Mouse (Mus musculus): ENCODE results near the gene Galp. TPM values are rescaled to one million over a fixed set of nuclear protein-coding genes. Genes with fewer than 3 reads are reported as not detected.
"Not testable (repeated sequence)": the region's sequence is repeated elsewhere in the genome, so short reads cannot be mapped to it uniquely, and the experiment has no call there.

Gene Galp
- polyA plus RNA-seq, 1 experiment from 2014 or later, result not detected

DNA sequence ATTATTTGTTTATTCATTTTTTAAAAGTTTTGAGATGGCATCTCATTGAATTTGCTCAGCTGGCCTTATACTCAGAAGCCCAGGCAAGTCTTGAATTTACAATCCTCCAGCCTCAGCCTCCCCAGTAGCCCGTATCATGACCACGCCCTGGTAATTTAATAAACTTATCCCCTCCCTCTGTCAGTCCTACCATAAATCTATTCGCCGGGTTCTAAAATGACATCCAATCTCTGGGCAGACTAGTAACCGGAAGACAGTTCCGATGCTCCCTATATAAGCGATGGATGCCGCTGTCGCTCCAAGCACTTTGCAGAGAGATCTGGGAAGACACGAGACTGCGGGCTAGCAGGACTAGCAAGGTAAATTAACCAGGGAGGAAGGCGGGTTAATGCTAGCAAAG lies 25.1 kb downstream of the Galp start, which contains the start of gene Zscan5b:
Gene Zscan5b, plus strand, starts transcription at position 301 of the 400 bp plus-strand sequence.
- 85% methylated on average over 12 of the region's 12 CpGs for WGBS (ENCODE audit: insufficient replicate concordance)
- Histone ChIP-seq H3K4me2 (ENCODE audit: low read depth, low read length) (no peak within 1 kb of the TSS), H3K4me3 (ENCODE audit: low read depth, low read length) (no peak within 1 kb of the TSS), H3K9ac (ENCODE audit: low read depth, low read length) (no peak within 1 kb of the TSS), H3K4me1 (ENCODE audit: control insufficient read depth, low read depth, low read length) (no peaks in the 10 kb centered on the region), H3K9me3 (replicated peaks; ENCODE audit: control insufficient read depth, low read length) (no peaks in the 10 kb centered on the region), H3K36me3 (ENCODE audit: control insufficient read depth, insufficient read depth) (no peaks in the 10 kb centered on the region), H3K27me3 (ENCODE audit: control insufficient read depth, insufficient read depth, low read depth, low read length) (no peaks in the 10 kb centered on the region), H3K27ac (ENCODE audit: low read length) (no peak within 1 kb of the TSS)
- no peak for ATAC-seq (ENCODE audit: low read depth)

DNA sequence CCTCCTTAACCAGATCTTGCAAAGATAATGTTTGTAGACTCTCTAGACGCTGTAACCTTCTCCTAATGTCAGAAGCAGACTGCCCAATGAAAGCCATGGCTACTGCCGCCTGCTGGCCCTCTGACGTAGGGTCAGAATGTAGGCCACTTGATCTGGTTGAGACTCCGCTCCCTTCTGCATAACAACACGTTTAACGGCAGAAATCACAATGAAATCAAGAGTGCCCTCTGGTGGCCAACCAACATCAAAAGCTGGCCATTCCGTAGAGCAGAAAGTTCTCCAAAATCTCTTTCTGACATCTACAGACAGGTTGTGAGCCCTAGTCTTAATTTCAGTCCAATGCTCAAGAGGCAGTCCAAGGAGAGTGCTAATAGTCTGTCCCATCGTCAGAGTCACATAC lies 31.6 kb downstream of the Galp start:
- 50% methylated on average over 8 of the region's 8 CpGs for WGBS (ENCODE audit: insufficient replicate concordance)
- not testable (repeated sequence) for H3K27ac ChIP-seq (ENCODE audit: low read length); H3K9me3 ChIP-seq (replicated peaks; ENCODE audit: control insufficient read depth, low read length); ATAC-seq (ENCODE audit: low read depth); H3K27me3 ChIP-seq (ENCODE audit: control insufficient read depth, insufficient read depth, low read depth, low read length); H3K4me3 ChIP-seq (ENCODE audit: low read depth, low read length); H3K4me2 ChIP-seq (ENCODE audit: low read depth, low read length); H3K9ac ChIP-seq (ENCODE audit: low read depth, low read length); H3K4me1 ChIP-seq (ENCODE audit: control insufficient read depth, low read depth, low read length); H3K36me3 ChIP-seq (ENCODE audit: control insufficient read depth, insufficient read depth)

DNA sequence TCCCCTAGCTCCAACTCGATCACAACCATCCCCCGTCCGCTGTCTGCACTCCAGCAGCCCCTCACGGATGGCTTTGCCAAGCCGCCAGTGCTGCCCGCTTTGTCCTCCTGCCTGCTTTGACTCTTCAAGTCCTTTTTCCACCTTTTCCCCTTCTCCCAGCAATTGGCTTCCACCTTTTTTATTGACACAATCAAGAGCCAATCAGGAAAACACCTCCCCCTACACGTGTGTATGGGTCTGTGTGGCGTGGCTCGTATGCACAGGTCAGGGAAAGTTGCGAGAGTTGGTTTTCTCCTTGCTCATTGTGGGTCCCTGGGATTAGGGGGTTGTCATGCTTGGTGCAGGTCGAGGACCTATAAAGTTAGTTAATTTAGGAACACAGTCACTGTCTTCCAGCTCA lies 42.9 kb downstream of the Galp start:
- ATAC-seq (ENCODE audit: low read depth), result no peak
- no peak overlapping the region for H3K27ac ChIP-seq (ENCODE audit: low read length)
- no peak overlapping the region for H3K4me3 ChIP-seq (ENCODE audit: low read depth, low read length)
- no peak overlapping the region for H3K4me2 ChIP-seq (ENCODE audit: low read depth, low read length)
- H3K36me3 ChIP-seq (ENCODE audit: control insufficient read depth, insufficient read depth), result no peaks in the 10 kb centered on the region
- no peaks in the 10 kb centered on the region for H3K27me3 ChIP-seq (ENCODE audit: control insufficient read depth, insufficient read depth, low read depth, low read length)
- no peaks in the 10 kb centered on the region for H3K4me1 ChIP-seq (ENCODE audit: control insufficient read depth, low read depth, low read length)
- no peaks in the 10 kb centered on the region for H3K9me3 ChIP-seq (replicated peaks; ENCODE audit: control insufficient read depth, low read length)
- no peak overlapping the region for H3K9ac ChIP-seq (ENCODE audit: low read depth, low read length)
- 38% methylated on average over 11 of the region's 11 CpGs for WGBS (ENCODE audit: insufficient replicate concordance)

DNA sequence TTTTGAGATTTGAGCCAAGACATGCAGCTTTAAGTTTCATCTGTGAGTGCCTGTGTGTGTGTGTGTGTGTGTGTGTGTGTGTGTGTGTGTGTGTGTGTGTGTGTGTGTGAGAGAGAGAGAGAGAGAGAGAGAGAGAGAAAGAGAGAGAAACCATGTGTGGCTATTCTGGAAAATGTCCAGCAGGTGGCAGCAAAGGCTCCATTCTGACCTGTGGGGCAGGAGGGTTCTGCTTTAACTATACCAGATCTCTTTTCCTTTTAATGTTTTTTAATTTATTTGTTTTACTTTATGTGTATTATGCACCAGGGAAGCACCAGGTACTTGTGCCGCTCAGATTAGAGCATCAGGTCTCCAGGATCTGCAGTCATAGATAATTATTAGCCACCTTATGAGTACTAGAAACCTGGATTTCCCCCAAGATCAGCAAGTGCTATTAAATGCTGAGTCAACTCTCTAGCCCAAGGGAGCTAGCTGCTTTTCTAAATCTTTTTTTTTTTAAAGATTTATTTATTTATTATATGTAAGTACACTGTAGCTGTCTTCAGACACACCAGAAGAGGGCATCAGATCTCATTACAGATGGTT lies 44.0 kb downstream of the Galp start:
- not testable (repeated sequence) for H3K9ac ChIP-seq (ENCODE audit: low read depth, low read length); H3K27ac ChIP-seq (ENCODE audit: low read length); H3K4me3 ChIP-seq (ENCODE audit: low read depth, low read length); H3K4me2 ChIP-seq (ENCODE audit: low read depth, low read length); H3K4me1 ChIP-seq (ENCODE audit: control insufficient read depth, low read depth, low read length); H3K9me3 ChIP-seq (replicated peaks; ENCODE audit: control insufficient read depth, low read length); H3K36me3 ChIP-seq (ENCODE audit: control insufficient read depth, insufficient read depth); ATAC-seq (ENCODE audit: low read depth); H3K27me3 ChIP-seq (ENCODE audit: control insufficient read depth, insufficient read depth, low read depth, low read length)
- 7% methylated on average over 1 of the region's 1 CpGs for WGBS (ENCODE audit: insufficient replicate concordance)

DNA sequence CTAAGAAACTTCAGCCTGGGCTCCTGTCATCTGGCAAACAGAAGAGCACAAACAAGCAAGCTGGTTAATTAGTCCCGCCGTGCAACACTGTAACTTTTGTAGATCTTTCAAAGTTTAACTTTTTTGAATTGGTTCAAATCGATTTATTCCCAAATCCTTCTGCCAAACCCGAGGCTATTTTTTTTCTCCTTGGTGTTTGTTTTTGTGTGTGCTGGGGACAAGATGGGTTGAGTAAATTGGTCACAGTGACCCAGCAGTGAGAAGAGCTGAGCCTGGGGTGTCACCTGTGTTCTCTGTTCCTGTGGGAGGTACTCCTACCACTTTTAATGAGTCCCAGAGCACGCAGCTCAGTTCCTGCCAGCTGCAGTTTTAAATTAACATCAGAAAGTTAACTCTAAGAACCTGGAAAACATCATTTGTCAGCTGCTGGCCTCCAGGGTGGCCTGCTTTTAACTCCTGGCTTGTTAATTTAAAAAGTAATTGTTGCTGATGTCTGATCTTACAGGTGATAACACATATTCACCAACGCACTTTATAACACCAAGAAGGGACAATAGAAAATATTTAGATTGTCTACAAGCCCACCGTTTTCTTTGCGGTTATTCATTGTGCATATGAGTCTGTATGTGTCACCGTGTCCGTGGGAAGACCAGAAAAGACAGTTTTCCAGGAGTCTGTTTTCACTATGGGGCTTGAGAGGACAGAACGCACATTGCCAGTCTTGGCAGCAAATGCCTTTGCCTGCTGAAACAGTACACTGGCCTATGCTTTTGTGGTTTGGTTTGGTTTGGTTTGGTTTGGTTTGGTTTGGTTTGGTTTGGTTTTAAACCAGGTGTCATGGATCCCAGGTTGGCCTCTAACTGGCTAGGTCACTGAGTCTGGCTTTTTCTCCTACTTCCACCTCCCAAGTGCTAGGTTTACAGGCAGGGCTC lies 47.7 kb downstream of the Galp start:
- H3K27ac ChIP-seq (ENCODE audit: low read length), result no peak overlapping the region

DNA sequence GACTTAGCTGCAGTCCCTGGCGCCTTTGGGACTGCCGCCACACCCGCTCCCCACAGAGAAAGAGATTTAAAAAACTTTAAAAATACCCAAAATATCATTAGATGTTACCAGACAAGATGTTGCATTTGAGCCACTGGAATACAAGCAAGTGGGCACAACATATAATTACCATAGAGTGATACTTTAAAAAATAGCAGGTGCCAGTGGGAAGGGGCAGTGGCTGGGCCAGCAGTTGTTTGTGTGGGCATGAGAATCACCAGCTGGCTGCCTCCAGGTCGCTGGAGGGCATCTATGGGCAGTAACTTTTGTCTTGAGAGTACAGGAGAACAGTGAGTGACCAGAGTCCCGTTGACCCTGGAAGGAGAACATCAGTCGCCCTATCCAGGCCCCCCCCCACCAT lies 55.5 kb downstream of the Galp start, which contains the start of gene Epp13:
Gene Epp13, plus strand, starts transcription at position 301 of the 400 bp plus-strand sequence.
- H3K4me1 ChIP-seq (ENCODE audit: control insufficient read depth, low read depth, low read length), result no peaks in the 10 kb centered on the region
- H3K36me3 ChIP-seq (ENCODE audit: control insufficient read depth, insufficient read depth), result no peaks in the 10 kb centered on the region
- H3K9me3 ChIP-seq (replicated peaks; ENCODE audit: control insufficient read depth, low read length), result no peaks in the 10 kb centered on the region
- WGBS (ENCODE audit: insufficient replicate concordance), result 70% methylated on average over 6 of the region's 6 CpGs
- H3K4me3 ChIP-seq (ENCODE audit: low read depth, low read length), result no peak within 1 kb of the TSS
- no peak within 1 kb of the TSS for H3K9ac ChIP-seq (ENCODE audit: low read depth, low read length)
- ATAC-seq (ENCODE audit: low read depth), result no peak
- no peaks in the 10 kb centered on the region for H3K27me3 ChIP-seq (ENCODE audit: control insufficient read depth, insufficient read depth, low read depth, low read length)
- no peak within 1 kb of the TSS for H3K27ac ChIP-seq (ENCODE audit: low read length)
- H3K4me2 ChIP-seq (ENCODE audit: low read depth, low read length), result no peak within 1 kb of the TSS

More for the DNA sequence above, 47.7 kb downstream of the Galp start:
- ATAC-seq (ENCODE audit: low read depth), result no peak
- no peaks in the 10 kb centered on the region for H3K4me1 ChIP-seq (ENCODE audit: control insufficient read depth, low read depth, low read length)
- H3K4me3 ChIP-seq (ENCODE audit: low read depth, low read length), result no peak overlapping the region
- no peak overlapping the region for H3K4me2 ChIP-seq (ENCODE audit: low read depth, low read length)
- no peaks in the 10 kb centered on the region for H3K9me3 ChIP-seq (replicated peaks; ENCODE audit: control insufficient read depth, low read length)
- no peaks in the 10 kb centered on the region for H3K36me3 ChIP-seq (ENCODE audit: control insufficient read depth, insufficient read depth)
- no peaks in the 10 kb centered on the region for H3K27me3 ChIP-seq (ENCODE audit: control insufficient read depth, insufficient read depth, low read depth, low read length)
- 32% methylated on average over 11 of the region's 11 CpGs for WGBS (ENCODE audit: insufficient replicate concordance)
- no peak overlapping the region for H3K9ac ChIP-seq (ENCODE audit: low read depth, low read length)

DNA sequence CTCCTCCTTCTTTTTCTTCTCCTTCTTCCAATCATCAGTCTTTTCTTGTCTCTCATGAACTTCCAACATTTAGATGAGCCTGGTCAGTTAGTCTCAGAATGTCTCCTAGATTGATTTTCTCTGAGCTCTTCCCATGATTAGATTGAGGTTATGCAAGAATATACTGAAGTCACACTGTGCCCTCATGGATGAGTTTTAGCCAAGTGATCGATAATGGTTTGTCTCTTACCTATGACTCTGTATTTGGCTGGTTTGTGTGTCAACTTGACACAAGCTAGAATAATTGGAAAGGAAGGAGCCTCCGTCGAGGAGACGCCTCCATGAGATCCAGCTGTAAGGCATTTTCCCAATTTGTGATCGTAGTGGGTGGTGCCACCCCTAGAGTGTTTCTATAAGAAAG lies 57.6 kb downstream of the Galp start:
- Histone ChIP-seq H3K36me3 (ENCODE audit: control insufficient read depth, insufficient read depth) (no peaks in the 10 kb centered on the region), H3K9ac (ENCODE audit: low read depth, low read length) (no peak overlapping the region), H3K4me2 (ENCODE audit: low read depth, low read length) (no peak overlapping the region), H3K9me3 (replicated peaks; ENCODE audit: control insufficient read depth, low read length) (no peaks in the 10 kb centered on the region), H3K27ac (ENCODE audit: low read length) (no peak overlapping the region), H3K4me3 (ENCODE audit: low read depth, low read length) (no peak overlapping the region), H3K4me1 (ENCODE audit: control insufficient read depth, low read depth, low read length) (no peaks in the 10 kb centered on the region), H3K27me3 (ENCODE audit: control insufficient read depth, insufficient read depth, low read depth, low read length) (no peaks in the 10 kb centered on the region)
- WGBS (ENCODE audit: insufficient replicate concordance), result 74% methylated on average over 5 of the region's 5 CpGs
- no peak for ATAC-seq (ENCODE audit: low read depth)

DNA sequence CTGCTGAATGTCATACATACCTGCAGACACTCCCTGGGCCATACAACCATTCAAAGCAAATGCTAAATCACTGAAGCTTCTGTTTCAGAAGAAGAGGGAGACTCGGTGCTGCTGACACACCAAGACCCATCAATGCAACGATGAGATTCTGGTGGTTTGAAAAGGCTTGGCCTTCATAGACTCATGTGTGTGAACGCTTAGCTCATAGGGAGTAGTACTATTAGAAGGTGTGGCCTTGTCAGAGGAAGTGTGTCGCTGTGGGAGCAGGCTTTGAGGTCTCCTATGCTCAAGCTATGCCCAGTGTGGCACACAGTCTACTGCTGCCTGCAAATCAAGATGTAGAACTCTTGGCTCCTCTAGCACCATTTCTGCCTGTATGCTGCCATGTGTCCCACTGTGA lies 60.5 kb downstream of the Galp start:
- no peak overlapping the region for H3K9ac ChIP-seq (ENCODE audit: low read depth, low read length)
- WGBS (ENCODE audit: insufficient replicate concordance), result 53% methylated on average over 4 of the region's 4 CpGs
- no peaks in the 10 kb centered on the region for H3K9me3 ChIP-seq (replicated peaks; ENCODE audit: control insufficient read depth, low read length)
- ATAC-seq (ENCODE audit: low read depth), result no peak
- H3K27ac ChIP-seq (ENCODE audit: low read length), result no peak overlapping the region
- H3K27me3 ChIP-seq (ENCODE audit: control insufficient read depth, insufficient read depth, low read depth, low read length), result no peaks in the 10 kb centered on the region
- H3K4me2 ChIP-seq (ENCODE audit: low read depth, low read length), result no peak overlapping the region
- H3K4me3 ChIP-seq (ENCODE audit: low read depth, low read length), result no peak overlapping the region
- no peaks in the 10 kb centered on the region for H3K36me3 ChIP-seq (ENCODE audit: control insufficient read depth, insufficient read depth)
- H3K4me1 ChIP-seq (ENCODE audit: control insufficient read depth, low read depth, low read length), result no peaks in the 10 kb centered on the region

All from liver, embryonic 16.5 days (tissue).